Mouse (Mus musculus): ENCODE data around the gene Tsfm. TPM values are rescaled to one million over a fixed set of nuclear protein-coding genes. Genes with fewer than 3 reads are reported as not detected.

Gene Tsfm
- polyA plus RNA-seq (2012; rRNA removed): 20.5 and 23.7 TPM in 2 replicates

DNA sequence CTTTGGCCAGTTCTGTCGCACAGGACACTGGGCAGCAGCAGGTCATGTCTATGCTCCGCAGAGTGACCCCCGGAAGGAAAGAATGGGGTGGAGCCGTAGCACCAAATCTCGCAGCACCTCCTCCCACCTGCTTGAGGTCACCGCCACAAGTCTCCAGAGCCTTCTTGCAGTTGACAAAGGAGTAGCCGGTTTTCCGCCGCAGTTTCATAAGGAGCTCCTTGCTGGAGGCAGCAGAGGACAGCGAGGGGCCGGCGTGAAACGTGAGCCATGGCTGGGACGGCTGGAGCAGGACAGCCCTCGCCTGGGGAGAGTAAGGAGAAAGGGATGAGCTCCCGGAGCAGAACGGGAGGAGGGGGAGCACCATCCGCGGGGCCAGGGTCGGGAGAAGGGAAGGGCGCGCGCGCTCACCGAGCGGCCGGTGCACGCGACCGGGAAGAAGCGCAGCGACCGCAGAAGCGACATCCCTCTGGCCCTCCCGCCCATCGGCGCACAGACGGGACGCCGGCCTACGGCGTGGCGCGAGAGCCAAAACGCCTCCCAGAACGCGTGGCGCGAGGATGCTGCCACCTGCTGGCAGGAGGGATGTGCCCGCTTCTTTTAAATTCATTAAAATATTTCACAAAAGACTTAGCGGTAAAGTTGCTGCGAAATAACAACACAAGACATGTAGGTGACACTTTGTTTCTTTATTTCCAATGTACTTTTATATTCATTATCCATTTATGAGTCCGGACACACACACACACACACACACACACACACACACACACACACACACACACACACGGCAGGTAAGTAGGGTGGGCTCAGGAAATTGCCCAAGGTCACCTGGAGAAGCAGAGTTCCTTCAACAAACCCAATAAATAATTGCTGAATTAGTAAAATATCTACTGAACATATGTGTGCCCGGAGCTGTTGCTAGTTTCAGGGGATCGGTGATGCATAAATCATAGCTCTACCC is at the start of gene Tsfm:
Tsfm (minus strand) TSS at position 505 of the 961 bp plus-strand sequence.

DNA sequence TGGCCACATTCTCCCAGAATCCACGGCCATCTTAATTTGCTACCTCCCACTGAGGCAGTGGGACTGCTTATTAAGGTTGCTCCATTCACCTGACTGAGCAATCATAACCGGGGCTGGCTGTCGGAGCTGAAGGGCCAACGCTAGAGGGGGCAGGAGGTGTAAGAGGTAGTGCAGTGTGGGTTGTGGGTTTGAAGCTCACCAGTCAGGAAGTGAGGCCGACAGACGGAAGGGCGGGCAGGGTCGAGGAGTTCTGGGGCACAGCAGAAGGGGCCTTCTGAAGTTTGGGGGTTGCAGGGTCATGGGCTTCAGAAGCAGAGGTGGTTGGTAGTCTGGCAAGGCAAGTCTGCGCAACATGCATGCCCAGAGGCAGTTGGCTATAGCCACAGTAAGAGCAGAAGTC is 44.4 kb upstream of the Tsfm start, which contains the start of gene Agap2:
Agap2 (plus strand) TSS at position 205 of the 400 bp plus-strand sequence.

DNA sequence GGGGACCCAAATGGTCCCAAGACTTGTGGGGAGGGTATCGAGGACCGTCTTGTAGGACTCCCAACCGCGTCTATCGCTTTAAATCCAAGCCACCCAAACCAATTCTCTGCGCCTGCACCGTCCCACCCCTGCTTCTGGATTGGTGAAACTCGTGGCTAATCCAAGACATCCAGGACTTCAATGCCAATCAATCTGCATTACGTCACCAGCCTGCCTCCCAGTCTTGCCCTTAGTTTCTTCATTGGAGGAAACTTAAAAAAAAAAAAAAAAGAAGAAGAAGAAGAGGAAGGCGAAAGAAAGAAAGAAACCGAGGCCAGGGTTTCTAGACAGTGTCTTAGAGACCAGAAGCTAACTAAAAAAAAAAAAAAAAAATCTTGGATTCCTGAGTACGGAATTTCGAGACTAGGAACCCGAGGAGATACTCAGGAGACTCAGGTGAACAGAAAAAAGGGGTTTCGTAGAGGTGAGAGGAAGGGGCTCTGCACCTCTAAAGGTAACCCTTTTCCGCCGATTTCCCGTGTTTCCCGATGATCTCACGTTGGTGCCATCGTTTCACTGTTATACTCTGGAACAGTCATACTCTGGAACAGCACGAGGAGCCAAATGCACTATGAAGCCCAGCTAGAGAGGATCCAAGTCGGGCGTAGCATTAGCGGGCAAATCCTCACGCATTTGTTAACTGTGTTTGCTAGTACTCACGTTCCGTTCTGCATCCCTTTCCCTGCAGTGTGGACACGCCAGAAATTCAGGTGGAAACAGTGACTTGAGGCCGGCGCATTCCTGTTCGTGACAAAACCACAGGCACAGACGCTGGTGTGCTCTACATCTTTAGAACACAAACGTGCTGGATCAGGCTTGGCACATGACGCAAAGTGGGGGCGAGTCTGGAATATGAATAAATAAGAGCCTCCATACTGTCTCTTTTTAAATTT is 39.8 kb upstream of the Tsfm start, which contains the start of gene Tspan31:
Tspan31 (minus strand) TSS at position 75 of the 932 bp plus-strand sequence.

DNA sequence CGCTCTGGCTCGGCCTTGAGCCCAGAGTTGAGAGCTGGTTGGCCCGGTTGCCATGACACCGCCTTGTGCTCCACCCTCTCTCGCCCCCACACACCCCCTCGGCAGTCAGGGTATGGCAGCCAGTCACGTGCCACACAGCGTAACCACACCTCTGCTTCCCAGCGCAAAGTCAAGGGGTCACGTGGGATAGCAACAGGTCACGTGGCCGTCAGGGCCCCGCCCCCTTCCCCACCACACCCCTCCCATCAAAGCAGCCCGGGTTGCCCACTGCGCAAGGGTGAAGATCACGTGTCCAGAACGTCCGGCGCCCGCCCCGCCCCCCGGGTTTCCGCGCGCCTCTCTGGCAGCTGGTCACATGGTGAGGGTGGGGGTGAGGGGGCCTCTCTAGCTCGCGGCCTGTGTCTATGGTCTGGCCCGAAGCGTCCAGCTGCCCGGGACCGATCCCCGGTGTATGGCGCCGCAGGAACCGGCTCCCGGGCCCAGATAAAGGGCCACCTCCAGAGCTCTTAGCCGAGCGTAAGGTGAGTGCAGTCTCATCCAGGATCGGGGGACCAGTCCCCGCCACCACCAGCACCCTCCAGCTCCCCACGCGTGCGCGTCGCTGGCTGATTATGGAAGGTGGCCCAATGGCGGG is 32.7 kb upstream of the Tsfm start, which contains the start of gene Cdk4:
Cdk4 (plus strand) TSS at position 296 of the 634 bp plus-strand sequence.

DNA sequence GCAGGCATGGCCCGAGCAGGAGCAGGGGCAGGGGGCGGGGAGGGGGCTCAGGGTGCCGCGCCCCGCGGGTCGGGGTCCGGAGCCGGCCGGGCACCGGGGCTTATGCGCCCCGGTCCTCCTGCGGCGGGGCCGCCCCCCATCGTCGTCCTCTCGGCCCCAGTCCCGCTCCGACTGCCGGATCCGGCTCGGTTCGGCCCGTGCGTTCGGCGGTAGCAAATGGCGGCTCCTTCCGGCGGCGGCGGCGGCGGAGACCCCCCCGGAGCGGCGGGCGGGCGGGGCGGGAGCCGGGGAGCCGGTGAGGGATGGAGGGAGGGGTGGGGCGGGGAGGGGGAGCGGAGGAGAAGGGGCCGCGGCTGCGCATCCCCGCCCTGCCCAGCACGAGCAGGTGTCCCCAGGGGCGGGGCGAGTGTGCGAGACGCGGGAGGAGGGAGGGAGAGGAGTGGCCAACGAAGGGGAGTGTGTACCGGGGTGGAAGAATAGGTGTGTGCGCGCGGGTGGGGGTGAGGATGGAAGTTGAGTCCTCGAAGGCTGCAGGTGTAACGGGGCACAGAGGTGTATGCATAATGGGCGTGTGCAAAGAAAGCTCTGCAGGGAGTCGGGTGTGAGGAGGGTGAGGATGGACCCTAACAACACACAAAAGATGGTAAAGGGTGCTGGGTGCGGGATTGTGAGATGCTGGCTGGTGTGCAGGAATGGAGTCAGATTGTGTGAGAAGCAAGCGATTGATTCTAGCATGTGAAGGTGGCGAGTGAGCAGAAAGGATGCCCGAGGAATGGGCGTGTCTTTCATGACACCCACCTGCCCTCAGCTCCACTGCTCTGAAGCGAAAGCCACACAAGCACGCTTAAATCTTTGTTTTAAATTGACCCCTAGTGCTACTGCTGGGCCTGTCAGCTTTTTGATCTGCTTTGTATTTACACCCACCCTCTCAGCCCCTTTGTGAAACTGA is 29.6 kb upstream of the Tsfm start, which contains the start of gene March9:
March9 (minus strand) TSS at position 217 of the 949 bp plus-strand sequence.

DNA sequence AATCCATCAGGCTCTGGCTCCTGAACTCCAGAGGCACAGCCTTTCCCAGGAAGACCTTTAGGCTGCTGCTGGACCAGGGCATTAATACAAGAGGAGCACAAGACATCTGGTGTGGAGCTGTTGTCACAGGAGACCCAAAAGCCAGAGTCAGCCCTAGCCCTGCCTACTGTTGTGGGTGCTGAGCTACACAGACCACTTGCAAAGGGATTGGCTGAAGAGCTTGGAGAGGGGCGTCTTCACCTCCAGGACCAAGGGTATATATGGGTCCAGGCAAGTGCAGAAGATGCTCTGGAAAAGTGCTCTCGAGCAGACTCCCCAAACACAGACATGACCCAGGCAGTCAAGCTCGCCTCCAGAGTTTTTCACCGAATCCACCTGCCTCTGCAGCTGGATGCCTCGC is 17.3 kb upstream of the Tsfm start, which contains the start of gene Cyp27b1:
Cyp27b1 (plus strand) TSS at position 297 of the 400 bp plus-strand sequence.

DNA sequence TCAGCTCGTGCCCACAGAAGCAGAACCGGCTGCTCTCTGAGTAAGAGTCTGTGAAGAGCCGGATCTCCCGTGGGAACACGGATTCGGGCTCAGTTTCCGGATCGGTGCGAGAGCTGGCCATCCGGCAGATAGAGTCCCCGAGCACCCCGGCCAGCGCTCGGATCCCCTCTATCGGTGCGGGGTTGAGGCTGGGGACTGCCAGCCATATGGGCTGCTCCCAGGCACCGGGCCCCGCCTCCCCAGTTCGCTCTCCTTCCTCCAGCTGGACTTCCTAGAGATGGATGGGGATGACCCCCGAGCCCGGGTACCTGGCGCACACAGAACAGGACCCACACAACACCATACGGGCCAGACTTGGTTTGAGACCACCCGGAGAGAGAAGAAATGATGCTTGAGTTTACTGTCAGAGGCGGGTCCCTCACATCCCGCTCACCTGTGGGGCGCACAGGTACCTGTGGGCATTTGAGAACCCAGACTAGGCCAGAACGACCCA is 10.7 kb upstream of the Tsfm start, which contains the start of the genes Mettl1 and Eef1akmt3:
Mettl1 (plus strand) TSS at position 141 of the 493 bp plus-strand sequence.
Eef1akmt3 (minus strand) TSS at position 240 of the 493 bp plus-strand sequence.

DNA sequence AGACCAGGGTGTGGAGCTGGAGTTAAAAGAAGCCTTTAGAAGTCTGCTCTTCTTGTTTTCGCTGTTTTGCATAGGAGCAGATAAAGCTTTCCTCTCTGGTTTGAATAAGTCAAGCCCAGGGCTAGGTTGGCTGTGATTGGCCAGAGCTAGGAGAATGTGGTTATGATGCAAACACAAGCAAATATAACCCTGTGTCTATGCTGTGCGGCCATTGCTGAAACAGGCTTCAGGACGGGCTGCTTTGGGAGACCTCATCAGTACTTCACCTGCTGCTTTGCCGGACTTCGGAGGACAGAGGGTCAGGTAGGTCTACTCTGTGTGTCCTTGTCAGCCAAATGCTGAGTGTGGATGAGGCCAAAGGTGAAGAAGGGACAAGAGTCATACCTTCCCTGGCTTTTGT is 30.1 kb downstream of the Tsfm start, which contains the start of gene Avil:
Avil (plus strand) TSS at position 181 of the 400 bp plus-strand sequence.

DNA sequence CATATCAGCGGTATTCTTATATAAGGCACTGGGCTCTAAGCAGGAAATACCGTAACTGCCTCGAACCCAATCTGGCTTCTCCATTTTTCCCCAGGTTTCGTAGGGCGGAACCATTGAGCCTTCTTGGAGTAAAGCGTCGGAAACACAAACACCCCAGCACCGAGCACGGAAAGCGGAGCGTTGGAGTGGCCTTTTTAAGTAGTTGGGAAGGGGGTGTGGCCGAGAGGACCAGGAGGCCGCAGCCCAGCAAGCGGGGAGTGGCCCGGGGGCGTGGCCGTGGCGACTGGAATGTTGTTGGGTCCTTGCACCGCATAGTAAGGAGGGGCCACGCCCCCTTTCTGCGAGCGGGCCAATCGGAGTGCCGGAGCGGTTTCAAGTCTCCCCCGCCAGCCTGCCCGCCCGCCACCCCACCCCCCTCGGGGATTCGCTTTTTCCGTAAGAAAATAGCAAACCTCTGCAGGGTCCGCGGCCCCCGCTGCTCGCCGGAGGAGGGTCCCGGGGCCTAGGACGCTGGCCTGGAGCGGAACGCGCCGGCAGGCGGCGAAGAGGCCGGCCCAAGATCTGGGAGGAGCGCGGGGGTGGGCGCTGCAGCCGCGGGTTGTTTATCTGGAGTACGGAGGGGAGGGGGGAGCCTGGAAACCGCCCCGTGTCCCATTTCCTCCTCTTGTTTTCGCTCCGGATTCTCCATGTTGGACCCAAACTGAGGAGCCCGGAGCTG is 52.2 kb downstream of the Tsfm start, which contains the start of gene Ctdsp2:
Ctdsp2 (plus strand) TSS at position 441 of the 718 bp plus-strand sequence.

Other genes starting within 250 kb of the Tsfm start
- gene Atp23, start 129.5 kb downstream of the Tsfm start, polyA plus RNA-seq (2012; rRNA removed): 4.3 and 5.2 TPM in 2 replicates
- 19.6 and 22.6 TPM in 2 replicates for gene Ctdsp2, start 52.1 kb downstream of the Tsfm start, polyA plus RNA-seq (2012; rRNA removed)
- gene Avil, start 30.1 kb downstream of the Tsfm start, polyA plus RNA-seq (2012; rRNA removed): 0.02 TPM in 2 replicates
- gene Mettl1, start 10.6 kb upstream of the Tsfm start, polyA plus RNA-seq (2012; rRNA removed): 11.1 and 12.2 TPM in 2 replicates
- 0.41 and 0.49 TPM in 2 replicates for gene Eef1akmt3, start 10.7 kb upstream of the Tsfm start, polyA plus RNA-seq (2012; rRNA removed)
- 0.08 and 0.10 TPM in 2 replicates for gene Cyp27b1, start 17.4 kb upstream of the Tsfm start, polyA plus RNA-seq (2012; rRNA removed)
- 0.23 and 0.24 TPM in 2 replicates for gene March9, start 29.3 kb upstream of the Tsfm start, polyA plus RNA-seq (2012; rRNA removed)
- 175 and 191 TPM in 2 replicates for gene Cdk4, start 32.7 kb upstream of the Tsfm start, polyA plus RNA-seq (2012; rRNA removed)
- gene Tspan31, start 39.4 kb upstream of the Tsfm start, polyA plus RNA-seq (2012; rRNA removed): 73.1 and 76.9 TPM in 2 replicates
- gene Agap2, start 44.4 kb upstream of the Tsfm start, polyA plus RNA-seq (2012; rRNA removed): 2.3 and 3.2 TPM in 2 replicates
- gene Os9, start 90.3 kb upstream of the Tsfm start, polyA plus RNA-seq (2012; rRNA removed): 48.7 and 52.7 TPM in 2 replicates
- gene B4galnt1, start 134.4 kb upstream of the Tsfm start, polyA plus RNA-seq (2012; rRNA removed): 21.1 and 27.0 TPM in 2 replicates
- gene Slc26a10, start 149.8 kb upstream of the Tsfm start, polyA plus RNA-seq (2012; rRNA removed): 3.8 and 4.2 TPM in 2 replicates
- gene Arhgef25, start 159.2 kb upstream of the Tsfm start, polyA plus RNA-seq (2012; rRNA removed): 5.2 and 6.2 TPM in 2 replicates
- 25.7 and 36.5 TPM in 2 replicates for gene Dtx3, start 164.9 kb upstream of the Tsfm start, polyA plus RNA-seq (2012; rRNA removed)
- gene Pip4k2c, start 180.7 kb upstream of the Tsfm start, polyA plus RNA-seq (2012; rRNA removed): 15.5 and 18.1 TPM in 2 replicates
- 0.13 TPM in 2 replicates for gene Kif5a, start 232.5 kb upstream of the Tsfm start, polyA plus RNA-seq (2012; rRNA removed)
- 57.1 and 59.5 TPM in 2 replicates for gene Dctn2, start 235.5 kb upstream of the Tsfm start, polyA plus RNA-seq (2012; rRNA removed)